Mouse (Mus musculus) left cerebral cortex, adult 8-10 months (tissue): ENCODE results near the gene Tagln2. TPM values are rescaled to one million over a fixed set of nuclear protein-coding genes. Genes with fewer than 3 reads are reported as not detected.

ENCODE experiments used
- total RNA-seq, 4 experiments: library from RNA; stranded (reverse); gene quantifications; 2 replicates each; pipeline ENCODE4 v1.2.4; 2022

Gene Tagln2
- total RNA-seq, 4 experiments from 2014 or later = 9.6 to 15.4 (median 12.5) TPM

Other genes with a start within 250 kb of the Tagln2 start
- not detected for gene Atp1a4, start 241.6 kb upstream of the Tagln2 start, total RNA-seq
- gene Igsf8, start 238.4 kb upstream of the Tagln2 start, total RNA-seq = 100 to 1,000 TPM; 256 to 294 (median 274) TPM
- gene Atp1a2, start 202.0 kb upstream of the Tagln2 start, total RNA-seq = 100 to 1,000 TPM; 623 to 677 (median 661) TPM
- gene Kcnj9, start 170.7 kb upstream of the Tagln2 start, total RNA-seq = 100 to 1,000 TPM; 109 to 120 (median 112) TPM
- gene Kcnj10, start 158.8 kb upstream of the Tagln2 start, total RNA-seq = 100 to 1,000 TPM in 3 of 4 experiments, 10 to 100 TPM in 1; 98.2 to 130 (median 113) TPM
- 1 to 10 TPM; 8.0 to 8.7 (median 8.1) TPM for gene Pigm, start 123.5 kb upstream of the Tagln2 start, total RNA-seq
- gene Slamf9, start 24.7 kb upstream of the Tagln2 start, total RNA-seq = 1 to 10 TPM in 3 of 4 experiments, under 1 TPM in 1; 0.27 to 5.6 (median 3.3) TPM
- 1 to 10 TPM; 5.2 to 9.1 (median 7.9) TPM for gene Igsf9, start 18.3 kb upstream of the Tagln2 start, total RNA-seq
- 1 to 10 TPM; 3.7 to 4.7 (median 4.1) TPM for gene Cfap45, start 20.8 kb downstream of the Tagln2 start, total RNA-seq
- gene Vsig8, start 55.9 kb downstream of the Tagln2 start, total RNA-seq = under 1 TPM; 0.32 to 0.67 (median 0.57) TPM
- gene Slamf8, start 90.5 kb downstream of the Tagln2 start, total RNA-seq = under 1 TPM in 2 of 4 experiments, not detected in 2; 0.23 to 0.32 TPM
- not detected for gene Fcrl6, start 102.5 kb downstream of the Tagln2 start, total RNA-seq
- 1 to 10 TPM; 4.3 to 6.3 (median 5.5) TPM for gene Dusp23, start 132.9 kb downstream of the Tagln2 start, total RNA-seq
- gene Crp, start 198.0 kb downstream of the Tagln2 start, total RNA-seq = not detected